Mouse (Mus musculus): ENCODE results near the gene Eif4g3. TPM values are rescaled to one million over a fixed set of nuclear protein-coding genes. Genes with fewer than 3 reads are reported as not detected.

Eif4g3 gene
- polyA plus RNA-seq, 1 experiment, result 251 TPM

DNA sequence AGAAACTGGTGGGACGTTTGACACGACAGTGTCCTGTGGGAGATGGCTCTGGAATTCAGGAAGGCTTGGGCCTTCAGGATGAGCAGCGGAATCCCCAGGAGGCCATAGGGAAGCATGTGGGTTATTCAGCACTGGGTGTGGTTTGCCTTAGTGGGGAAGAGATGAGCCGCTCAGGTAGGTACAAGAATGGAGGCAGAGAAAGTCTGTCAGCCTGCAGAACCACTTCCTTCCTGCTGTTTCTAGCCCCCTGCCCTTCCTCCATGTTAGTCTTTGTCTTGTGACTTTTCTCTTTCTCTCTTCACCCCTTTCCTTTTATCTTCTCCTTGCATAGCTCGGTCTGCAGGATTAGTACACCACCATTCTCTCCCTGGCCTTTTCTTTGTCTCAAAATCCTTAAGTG is 229.6 kb downstream of the Eif4g3 start:
- no peaks in the 10 kb centered on the region for H3K27me3 ChIP-seq (ENCODE audit: control insufficient read depth, insufficient read depth, low read length)
- H3K27ac ChIP-seq (ENCODE audit: control insufficient read depth, insufficient read depth, low read depth, low read length), result no peak overlapping the region
- peaks cover 4% of the 10 kb centered on the region for H3K36me3 ChIP-seq (ENCODE audit: control insufficient read depth, insufficient read depth, low read length)
- peaks cover 5% of the 10 kb centered on the region for H3K4me1 ChIP-seq (ENCODE audit: control insufficient read depth, insufficient read depth, low read length)
- no peak for TF ChIP-seq CTCF (IDR thresholded peaks at IDR 0.05; ENCODE audit: control insufficient read depth, insufficient read depth, insufficient replicate concordance, low read depth, low read length)
- no peak for TF ChIP-seq POLR2A (IDR thresholded peaks at IDR 0.05; ENCODE audit: control insufficient read depth, low read depth, low read length)
- no peak overlapping the region for H3K4me3 ChIP-seq (ENCODE audit: control insufficient read depth, low read depth, low read length)

DNA sequence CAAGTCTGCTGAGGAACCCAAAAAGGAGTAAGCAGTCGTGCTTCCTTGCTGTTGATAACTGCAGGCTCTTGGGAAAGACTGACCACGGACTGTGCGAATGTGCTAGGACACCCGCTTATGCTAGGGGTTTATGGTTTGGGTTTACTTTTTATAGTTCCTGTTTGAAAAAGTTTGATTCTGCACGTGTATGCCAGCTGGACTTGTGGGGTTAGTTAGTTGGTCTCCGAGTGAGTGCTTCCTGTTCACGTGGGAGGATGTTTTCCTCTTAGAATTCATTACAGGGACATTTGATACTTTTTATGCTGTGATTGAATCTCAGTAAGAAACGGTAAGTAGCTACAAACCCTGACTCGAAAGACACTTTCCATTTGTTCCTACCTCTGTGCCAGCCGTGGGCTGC is 230.8 kb downstream of the Eif4g3 start:
- peaks cover 4% of the 10 kb centered on the region for H3K36me3 ChIP-seq (ENCODE audit: control insufficient read depth, insufficient read depth, low read length)
- H3K27me3 ChIP-seq (ENCODE audit: control insufficient read depth, insufficient read depth, low read length), result no peaks in the 10 kb centered on the region
- H3K4me3 ChIP-seq (ENCODE audit: control insufficient read depth, low read depth, low read length), result no peak overlapping the region
- H3K27ac ChIP-seq (ENCODE audit: control insufficient read depth, insufficient read depth, low read depth, low read length), result no peak overlapping the region
- peaks cover 2% of the 10 kb centered on the region for H3K4me1 ChIP-seq (ENCODE audit: control insufficient read depth, insufficient read depth, low read length)
- TF ChIP-seq POLR2A (IDR thresholded peaks at IDR 0.05; ENCODE audit: control insufficient read depth, low read depth, low read length) (no peak), CTCF (IDR thresholded peaks at IDR 0.05; ENCODE audit: control insufficient read depth, insufficient read depth, insufficient replicate concordance, low read depth, low read length) (no peak)

DNA sequence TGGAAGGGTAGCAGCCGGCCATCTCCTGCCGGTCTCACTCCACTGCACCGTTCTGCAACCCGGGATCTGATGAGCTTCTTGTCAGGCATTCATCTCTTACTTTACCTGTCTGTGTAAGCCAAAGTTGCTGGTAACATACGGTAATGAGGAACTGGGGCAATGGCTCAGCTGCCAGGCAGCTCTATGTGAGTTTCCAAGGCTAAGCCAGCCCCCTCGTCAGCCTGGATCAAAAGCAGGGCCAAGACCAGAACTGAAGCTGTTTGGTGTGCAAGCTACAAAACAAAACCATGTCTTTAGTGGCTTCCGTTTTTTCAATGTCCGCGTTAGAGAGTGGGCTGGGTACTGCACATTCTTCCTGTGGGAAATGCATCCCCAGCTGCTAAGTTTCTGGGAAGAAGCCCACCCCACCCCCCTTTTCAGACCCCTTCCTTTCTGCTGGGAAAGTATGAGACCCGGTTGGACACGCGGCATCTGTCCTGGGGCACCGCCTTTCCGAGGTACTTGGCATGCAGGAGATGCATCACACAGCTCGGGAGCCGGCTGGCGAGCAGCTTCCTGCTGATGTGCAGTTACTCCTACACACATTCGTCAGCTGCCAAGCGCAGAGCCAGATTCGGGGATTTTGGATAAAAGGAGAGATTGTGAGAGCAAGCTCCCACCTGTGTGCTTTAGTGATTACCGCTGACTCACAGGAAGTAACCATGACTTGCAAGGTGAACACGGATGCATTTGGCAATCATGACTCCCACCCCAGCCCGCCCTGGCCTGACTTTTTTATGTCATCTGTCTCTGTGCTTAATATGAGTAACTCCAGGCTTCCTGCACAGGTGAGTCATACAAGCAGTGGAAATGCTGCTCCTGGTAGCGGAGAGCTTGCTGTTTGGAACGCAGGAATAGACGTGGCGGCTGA is 254.2 kb downstream of the Eif4g3 start:
- H3K4me1 ChIP-seq (ENCODE audit: control insufficient read depth, insufficient read depth, low read length), result peaks cover 24% of the 10 kb centered on the region
- H3K27ac ChIP-seq (ENCODE audit: control insufficient read depth, insufficient read depth, low read depth, low read length), result no peak overlapping the region
- H3K27me3 ChIP-seq (ENCODE audit: control insufficient read depth, insufficient read depth, low read length), result no peaks in the 10 kb centered on the region
- no peak for TF ChIP-seq CTCF (IDR thresholded peaks at IDR 0.05; ENCODE audit: control insufficient read depth, insufficient read depth, insufficient replicate concordance, low read depth, low read length)
- TF ChIP-seq POLR2A (IDR thresholded peaks at IDR 0.05; ENCODE audit: control insufficient read depth, low read depth, low read length), result no peak
- H3K4me3 ChIP-seq (ENCODE audit: control insufficient read depth, low read depth, low read length), result no peak overlapping the region
- peaks cover 2% of the 10 kb centered on the region; the same call in 1 of the 2 replicates for H3K36me3 ChIP-seq (ENCODE audit: control insufficient read depth, insufficient read depth, low read length)

DNA sequence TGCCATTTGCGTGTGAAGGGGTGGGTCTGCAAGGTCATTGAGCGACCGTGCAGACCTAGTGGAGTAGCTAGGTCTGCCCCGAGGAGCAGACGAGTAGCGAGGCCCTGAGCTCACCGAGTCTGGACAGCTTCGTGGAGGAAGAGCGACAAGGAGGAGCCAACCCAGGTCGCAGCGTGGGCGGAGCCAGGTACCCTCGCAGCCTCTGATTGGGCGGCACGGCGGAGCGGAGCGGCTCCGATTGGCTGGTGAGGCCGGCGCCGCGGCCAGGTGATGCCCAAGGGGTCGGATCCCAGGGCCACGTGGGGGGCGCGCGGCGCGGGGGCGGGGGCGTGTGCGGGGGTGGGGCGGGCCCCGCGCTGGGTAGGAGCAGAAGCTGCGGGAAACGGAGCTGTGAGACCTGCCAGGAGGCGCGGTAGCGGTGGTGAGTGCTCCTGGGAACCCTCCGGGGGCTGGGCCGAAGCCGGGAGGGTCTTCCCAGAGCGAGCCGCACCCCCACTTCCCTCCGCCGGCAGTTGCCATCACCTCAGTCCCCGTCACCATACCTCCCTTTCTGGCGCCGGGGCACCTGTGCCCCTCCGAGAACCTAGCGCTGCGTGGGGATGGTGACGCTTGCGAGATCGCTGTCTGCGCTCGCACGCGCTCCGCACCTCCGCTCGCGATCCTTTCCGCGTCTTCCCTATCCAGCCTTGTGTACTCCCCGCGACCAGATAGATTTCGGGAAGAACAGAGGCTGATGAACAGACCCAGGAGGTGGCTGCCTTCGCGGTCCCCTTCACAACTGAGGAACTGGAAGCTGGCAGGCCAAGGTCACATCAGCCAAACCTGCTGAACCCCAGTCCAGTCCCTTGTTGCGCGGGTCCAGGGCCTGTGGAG is 257.5 kb downstream of the Eif4g3 start, which contains the start of the genes Sh2d5 and Kif17:
TSS of gene Sh2d5 (plus strand) at position 316 of the 873 bp plus-strand sequence.
TSS of gene Kif17 (plus strand) at position 348 of the 873 bp plus-strand sequence.
- Histone ChIP-seq H3K4me3 (ENCODE audit: control insufficient read depth, low read depth, low read length) (peak within 1 kb of the TSS; percentile 77), H3K27me3 (ENCODE audit: control insufficient read depth, insufficient read depth, low read length) (no peaks in the 10 kb centered on the region), H3K4me1 (ENCODE audit: control insufficient read depth, insufficient read depth, low read length) (peaks cover 28% of the 10 kb centered on the region), H3K27ac (ENCODE audit: control insufficient read depth, insufficient read depth, low read depth, low read length) (no peak within 1 kb of the TSS), H3K36me3 (ENCODE audit: control insufficient read depth, insufficient read depth, low read length) (peaks cover 1% of the 10 kb centered on the region; the same call in 1 of the 2 replicates)
- TF ChIP-seq POLR2A (IDR thresholded peaks at IDR 0.05; ENCODE audit: control insufficient read depth, low read depth, low read length), result peak; percentile 31; the same call in 1 of the 2 replicates
- no peak for TF ChIP-seq CTCF (IDR thresholded peaks at IDR 0.05; ENCODE audit: control insufficient read depth, insufficient read depth, insufficient replicate concordance, low read depth, low read length)

DNA sequence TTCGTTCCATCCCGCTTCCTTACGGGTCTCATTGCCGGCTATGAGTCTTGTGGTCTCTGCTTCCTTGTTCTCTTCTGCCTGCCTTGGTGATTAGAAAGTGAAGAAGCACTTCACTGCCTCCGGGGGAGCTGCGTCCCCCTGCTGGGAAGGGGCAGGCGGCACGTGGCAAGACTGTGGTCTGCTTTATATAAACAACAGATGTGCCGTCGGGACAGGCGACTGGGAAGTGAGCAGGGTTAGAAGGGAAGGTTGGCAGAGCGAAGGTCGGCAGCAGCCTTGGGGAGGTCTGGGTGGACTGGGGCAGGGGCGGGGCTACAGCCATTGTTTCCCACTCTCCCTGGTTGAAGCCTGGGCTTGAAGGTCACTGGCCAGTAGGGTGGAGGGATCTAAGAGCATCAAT is 259.0 kb downstream of the Eif4g3 start:
- H3K27me3 ChIP-seq (ENCODE audit: control insufficient read depth, insufficient read depth, low read length), result no peaks in the 10 kb centered on the region
- peaks cover 28% of the 10 kb centered on the region for H3K4me1 ChIP-seq (ENCODE audit: control insufficient read depth, insufficient read depth, low read length)
- H3K36me3 ChIP-seq (ENCODE audit: control insufficient read depth, insufficient read depth, low read length), result peaks cover 1% of the 10 kb centered on the region; the same call in 1 of the 2 replicates
- no peak overlapping the region; the same call in 1 of the 2 replicates for H3K4me3 ChIP-seq (ENCODE audit: control insufficient read depth, low read depth, low read length)
- TF ChIP-seq POLR2A (IDR thresholded peaks at IDR 0.05; ENCODE audit: control insufficient read depth, low read depth, low read length) (no peak), CTCF (IDR thresholded peaks at IDR 0.05; ENCODE audit: control insufficient read depth, insufficient read depth, insufficient replicate concordance, low read depth, low read length) (no peak)
- H3K27ac ChIP-seq (ENCODE audit: control insufficient read depth, insufficient read depth, low read depth, low read length), result no peak overlapping the region

DNA sequence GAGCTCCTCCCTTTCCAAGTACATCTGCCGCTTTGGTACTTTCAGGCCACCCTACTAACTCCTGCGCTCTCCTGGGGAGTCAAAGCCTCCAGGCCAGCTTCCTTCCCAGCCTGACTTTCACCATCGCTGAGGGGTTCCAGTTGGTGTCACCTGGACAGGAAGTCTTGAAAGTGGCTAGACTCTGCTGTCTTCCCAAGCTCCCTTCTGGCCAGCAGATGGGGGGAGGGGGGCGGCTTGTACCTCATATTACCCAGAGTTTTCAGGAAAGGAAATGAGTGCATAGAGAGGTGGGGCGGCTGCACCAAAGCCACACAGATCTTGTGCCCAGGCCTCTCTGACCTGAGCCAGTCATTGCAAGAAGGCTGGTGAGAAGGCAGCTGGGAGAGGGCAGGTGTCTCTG is 259.4 kb downstream of the Eif4g3 start:
- Histone ChIP-seq H3K27ac (ENCODE audit: control insufficient read depth, insufficient read depth, low read depth, low read length) (no peak overlapping the region), H3K4me1 (ENCODE audit: control insufficient read depth, insufficient read depth, low read length) (peaks cover 28% of the 10 kb centered on the region), H3K4me3 (ENCODE audit: control insufficient read depth, low read depth, low read length) (no peak overlapping the region), H3K36me3 (ENCODE audit: control insufficient read depth, insufficient read depth, low read length) (no peaks in the 10 kb centered on the region), H3K27me3 (ENCODE audit: control insufficient read depth, insufficient read depth, low read length) (no peaks in the 10 kb centered on the region)
- TF ChIP-seq CTCF (IDR thresholded peaks at IDR 0.05; ENCODE audit: control insufficient read depth, insufficient read depth, insufficient replicate concordance, low read depth, low read length), result no peak
- no peak for TF ChIP-seq POLR2A (IDR thresholded peaks at IDR 0.05; ENCODE audit: control insufficient read depth, low read depth, low read length)
